Mouse (Mus musculus): ENCODE results near the gene Fcer1g. TPM values are rescaled to one million over a fixed set of nuclear protein-coding genes. Genes with fewer than 3 reads are reported as not detected.

Fcer1g gene
- total and polyA plus RNA-seq, 2 experiments from 2014 or later: 24.6 to 60.5 TPM

DNA sequence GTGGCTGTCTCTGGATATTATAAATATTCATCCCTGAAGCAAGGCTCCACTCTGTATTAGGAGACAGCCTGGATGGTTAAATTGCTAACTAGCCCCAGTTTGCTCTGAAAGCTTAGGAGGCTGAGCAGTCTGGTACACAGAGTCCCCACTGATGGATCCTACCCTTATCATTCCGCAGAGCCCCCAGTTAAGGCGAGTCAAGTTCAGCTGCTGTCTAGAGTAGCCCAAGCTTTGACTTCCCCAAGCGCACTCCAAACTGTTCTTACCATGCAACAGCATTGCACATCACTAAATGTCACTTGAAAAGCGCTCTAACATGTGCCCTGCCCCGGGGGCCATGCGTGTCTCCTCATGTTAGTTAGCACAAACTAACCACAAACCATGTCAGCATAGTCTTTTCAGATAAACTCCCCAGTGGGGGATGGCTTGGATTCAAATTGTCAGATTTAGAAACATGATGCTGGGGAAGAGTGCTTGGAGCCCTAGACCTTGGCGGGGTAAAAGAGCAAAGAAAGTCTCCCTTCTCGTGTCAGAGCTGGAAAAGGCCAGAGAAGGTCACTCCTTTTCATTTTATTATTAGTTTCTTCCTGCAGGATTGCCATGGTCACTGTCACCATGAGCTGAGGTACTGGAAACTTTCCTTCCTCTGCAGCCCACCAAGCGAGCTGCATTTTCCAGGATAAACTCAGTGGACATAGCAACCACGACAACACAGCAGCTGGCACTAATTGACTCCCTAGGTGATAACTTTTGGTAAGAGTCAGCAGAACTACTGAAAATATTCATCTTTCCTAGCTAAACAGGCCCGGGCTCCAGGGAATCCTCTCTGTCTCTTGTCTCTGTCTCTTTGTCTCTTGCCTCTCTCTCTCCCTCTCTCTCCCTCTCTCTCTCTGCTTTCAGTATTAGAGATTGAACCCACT is 40.0 kb downstream of the Fcer1g start:
- 44% methylated on average over 11 of the region's 11 CpGs for WGBS
- no peaks in the 10 kb centered on the region for H3K36me3 ChIP-seq (replicated peaks; ENCODE audit: control insufficient read depth, insufficient read depth, low read length)
- ATAC-seq (ENCODE audit: insufficient read depth, low read depth) (no peak), DNase-seq (ENCODE audit: low spot score) (no peak)
- peak overlapping the region; percentile 5; the same call in 1 of the 2 replicates for H3K9ac ChIP-seq (replicated peaks; ENCODE audit: low read depth, low read length)
- H3K27ac ChIP-seq (ENCODE audit: low read depth): peak overlapping the region; percentile 47
- peak overlapping the region; percentile 70 for H3K4me2 ChIP-seq (ENCODE audit: low read depth, low read length)
- TF ChIP-seq EP300 (IDR thresholded peaks at IDR 0.05; ENCODE audit: low read depth) (no peak), CTCF (IDR thresholded peaks at IDR 0.05; ENCODE audit: low read depth) (no peak)
- peaks cover 33% of the 10 kb centered on the region for H3K4me1 ChIP-seq (ENCODE audit: control insufficient read depth, insufficient read depth)
- no peaks in the 10 kb centered on the region for H3K27me3 ChIP-seq (ENCODE audit: control insufficient read depth, insufficient read depth, low read length)
- H3K9me3 ChIP-seq (replicated peaks; ENCODE audit: control insufficient read depth, low read length): no peaks in the 10 kb centered on the region
- H3K4me3 ChIP-seq (ENCODE audit: low read depth, low read length): peak overlapping the region; percentile 64

- H3K9ac ChIP-seq (replicated peaks; ENCODE audit: low read depth, low read length): peak overlapping the region; percentile 53
- 17% methylated on average over 18 of the region's 18 CpGs for WGBS
Measured at GRCm38 (mm10) chr1:171193093-171193840, 40.9 kb downstream of the Fcer1g start.

GRCm38 (mm10) chr1:171192283-171192682 is 41.9 kb downstream of the Fcer1g start:
- 46% methylated on average over 10 of the region's 10 CpGs for WGBS
- Histone ChIP-seq H3K9ac (replicated peaks; ENCODE audit: low read depth, low read length) (no peak overlapping the region), H3K4me1 (ENCODE audit: control insufficient read depth, insufficient read depth) (peaks cover 45% of the 10 kb centered on the region), H3K27me3 (ENCODE audit: control insufficient read depth, insufficient read depth, low read length) (no peaks in the 10 kb centered on the region), H3K9me3 (replicated peaks; ENCODE audit: control insufficient read depth, low read length) (no peaks in the 10 kb centered on the region), H3K36me3 (replicated peaks; ENCODE audit: control insufficient read depth, insufficient read depth, low read length) (no peaks in the 10 kb centered on the region), H3K27ac (ENCODE audit: low read depth) (no peak overlapping the region), H3K4me2 (ENCODE audit: low read depth, low read length) (no peak overlapping the region), H3K4me3 (ENCODE audit: low read depth, low read length) (no peak overlapping the region)
- TF ChIP-seq EP300 (IDR thresholded peaks at IDR 0.05; ENCODE audit: low read depth): no peak
- no peak for TF ChIP-seq CTCF (IDR thresholded peaks at IDR 0.05; ENCODE audit: low read depth)
- no peak for ATAC-seq (ENCODE audit: insufficient read depth, low read depth)
- no peak for DNase-seq (ENCODE audit: low spot score)

More at GRCm38 (mm10) chr1:171193093-171193840, 40.9 kb downstream of the Fcer1g start:
- Histone ChIP-seq H3K4me3 (ENCODE audit: low read depth, low read length) (peak overlapping the region; percentile 20), H3K36me3 (replicated peaks; ENCODE audit: control insufficient read depth, insufficient read depth, low read length) (no peaks in the 10 kb centered on the region), H3K9me3 (replicated peaks; ENCODE audit: control insufficient read depth, low read length) (no peaks in the 10 kb centered on the region), H3K27me3 (ENCODE audit: control insufficient read depth, insufficient read depth, low read length) (no peaks in the 10 kb centered on the region), H3K27ac (ENCODE audit: low read depth) (peak overlapping the region; percentile 47), H3K4me2 (ENCODE audit: low read depth, low read length) (peak overlapping the region; percentile 70), H3K4me1 (ENCODE audit: control insufficient read depth, insufficient read depth) (peaks cover 40% of the 10 kb centered on the region)
- no peak for DNase-seq (ENCODE audit: low spot score)
- TF ChIP-seq CTCF (IDR thresholded peaks at IDR 0.05; ENCODE audit: low read depth): no peak
- TF ChIP-seq EP300 (IDR thresholded peaks at IDR 0.05; ENCODE audit: low read depth): no peak
- no peak for ATAC-seq (ENCODE audit: insufficient read depth, low read depth)

GRCm38 (mm10) chr1:171190832-171191231 is 43.3 kb downstream of the Fcer1g start:
- Histone ChIP-seq H3K27me3 (ENCODE audit: control insufficient read depth, insufficient read depth, low read length) (no peaks in the 10 kb centered on the region), H3K27ac (ENCODE audit: low read depth) (peak overlapping the region; percentile 95), H3K36me3 (replicated peaks; ENCODE audit: control insufficient read depth, insufficient read depth, low read length) (no peaks in the 10 kb centered on the region), H3K9me3 (replicated peaks; ENCODE audit: control insufficient read depth, low read length) (no peaks in the 10 kb centered on the region), H3K4me1 (ENCODE audit: control insufficient read depth, insufficient read depth) (peaks cover 54% of the 10 kb centered on the region), H3K4me3 (ENCODE audit: low read depth, low read length) (no peak overlapping the region), H3K9ac (replicated peaks; ENCODE audit: low read depth, low read length) (no peak overlapping the region), H3K4me2 (ENCODE audit: low read depth, low read length) (no peak overlapping the region)
- no peak for TF ChIP-seq CTCF (IDR thresholded peaks at IDR 0.05; ENCODE audit: low read depth)
- no peak for TF ChIP-seq EP300 (IDR thresholded peaks at IDR 0.05; ENCODE audit: low read depth)
- WGBS: 93% methylated on average over 9 of the region's 9 CpGs
- ATAC-seq (ENCODE audit: insufficient read depth, low read depth) (no peak), DNase-seq (ENCODE audit: low spot score) (no peak)

DNA sequence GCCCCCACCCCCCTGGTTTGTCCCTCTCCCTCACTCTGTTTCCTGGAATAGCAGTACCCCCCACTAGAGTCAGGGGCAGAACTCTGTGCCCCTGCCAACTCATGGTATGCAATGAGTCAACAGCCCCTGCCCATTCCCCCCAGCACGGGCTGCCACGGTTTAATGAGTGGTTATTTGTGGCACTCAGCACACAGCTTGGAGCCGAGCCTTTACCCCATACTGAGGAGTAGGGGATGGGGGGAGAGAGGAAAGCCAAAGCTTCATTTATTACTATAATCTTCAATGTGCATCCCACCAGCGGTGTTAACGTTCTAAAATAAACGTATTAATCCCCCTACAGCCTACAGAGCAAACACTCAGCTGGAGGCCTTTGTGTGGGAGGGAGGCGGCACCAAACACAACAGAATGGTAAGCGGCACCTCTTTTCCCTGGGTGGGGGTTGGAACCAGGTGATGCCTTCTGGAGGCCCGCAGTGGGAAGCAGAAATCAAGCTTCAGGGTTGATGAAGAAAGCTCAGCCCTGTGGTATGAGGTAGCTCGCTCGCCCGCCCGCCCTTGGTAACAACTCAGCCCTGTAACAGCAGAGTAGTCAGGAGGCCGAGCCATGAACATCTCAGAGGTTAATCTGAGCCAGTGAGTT is 44.6 kb downstream of the Fcer1g start:
- 43% methylated on average over 14 of the region's 14 CpGs for WGBS
- no peak overlapping the region for H3K4me3 ChIP-seq (ENCODE audit: low read depth, low read length)
- peak; percentile 86 for ATAC-seq (ENCODE audit: insufficient read depth, low read depth)

More for the DNA sequence above, 44.6 kb downstream of the Fcer1g start:
- no peak for DNase-seq (ENCODE audit: low spot score)
- Histone ChIP-seq H3K4me2 (ENCODE audit: low read depth, low read length) (peak overlapping the region; percentile 43), H3K27me3 (ENCODE audit: control insufficient read depth, insufficient read depth, low read length) (no peaks in the 10 kb centered on the region), H3K9me3 (replicated peaks; ENCODE audit: control insufficient read depth, low read length) (no peaks in the 10 kb centered on the region), H3K4me1 (ENCODE audit: control insufficient read depth, insufficient read depth) (peaks cover 64% of the 10 kb centered on the region), H3K36me3 (replicated peaks; ENCODE audit: control insufficient read depth, insufficient read depth, low read length) (no peaks in the 10 kb centered on the region), H3K9ac (replicated peaks; ENCODE audit: low read depth, low read length) (peak overlapping the region; percentile 22), H3K27ac (ENCODE audit: low read depth) (peak overlapping the region; percentile 95)
- TF ChIP-seq EP300 (IDR thresholded peaks at IDR 0.05; ENCODE audit: low read depth) (no peak; the same call in 1 of the 2 replicates), CTCF (IDR thresholded peaks at IDR 0.05; ENCODE audit: low read depth) (no peak)
